Mouse (Mus musculus): ENCODE measurements around the gene Capza3. TPM values are rescaled to one million over a fixed set of nuclear protein-coding genes. Genes with fewer than 3 reads are reported as not detected.

The Capza3 gene
- not detected for total RNA-seq (2021)
- long read RNA-seq, experiment 1 = 0 reads
- long read RNA-seq, experiment 2 = 0 reads

DNA sequence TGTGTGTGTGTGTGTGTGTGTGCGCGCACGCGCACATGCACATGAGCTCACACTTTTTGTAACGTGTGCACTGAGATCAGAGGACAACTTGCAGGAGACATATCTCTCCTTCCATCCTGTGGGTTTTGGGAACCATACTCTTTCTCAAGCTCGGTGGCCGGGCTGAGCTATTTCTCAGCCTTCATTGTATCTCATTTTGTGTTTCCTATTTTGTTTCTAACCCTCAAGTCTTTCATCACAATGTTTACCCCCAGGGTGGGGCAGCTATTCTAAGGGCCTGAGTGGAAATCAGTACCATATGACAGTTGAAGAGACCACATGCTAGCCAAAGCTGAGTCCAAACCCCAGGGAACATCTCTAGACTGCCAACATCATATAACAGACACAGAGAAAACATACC, at the start of gene Capza3:
Gene Capza3 (plus strand): TSS at position 301 of the 400 bp plus-strand sequence.
- no peak for DNase-seq (ENCODE audit: low spot score in 2 of 2)
- intact Hi-C loops (cut with DNase I) = no loop called here

- no peak for DNase-seq (ENCODE audit: low spot score in 2 of 2)
- intact Hi-C loops (cut with DNase I) = no loop called here
These were observed 35.9 kb upstream of the Capza3 start for GRCm38 (mm10) chr6:140005181-140005580.

DNA sequence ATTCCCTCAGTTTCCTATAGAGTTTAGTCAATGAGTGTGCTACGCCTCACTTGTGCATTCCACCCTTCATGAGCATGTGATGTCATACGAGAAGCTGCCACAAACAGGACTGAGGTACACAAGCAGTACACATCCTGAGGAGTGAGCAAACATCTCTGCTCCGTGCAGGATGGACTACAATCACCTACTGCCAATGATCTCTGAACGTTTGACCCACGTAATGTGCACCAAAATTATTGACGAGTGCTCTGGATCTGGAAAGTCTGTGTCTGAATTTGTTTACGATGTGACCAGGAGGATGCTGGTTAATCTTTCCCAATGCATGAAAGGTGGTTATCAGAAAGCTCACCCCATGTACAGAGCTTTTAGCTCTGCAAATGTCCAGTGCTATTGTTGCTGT, 16.6 kb upstream of the Capza3 start:
- intact Hi-C loops (cut with DNase I) = no loop called here
- no peak for DNase-seq (ENCODE audit: low spot score in 2 of 2)

DNA sequence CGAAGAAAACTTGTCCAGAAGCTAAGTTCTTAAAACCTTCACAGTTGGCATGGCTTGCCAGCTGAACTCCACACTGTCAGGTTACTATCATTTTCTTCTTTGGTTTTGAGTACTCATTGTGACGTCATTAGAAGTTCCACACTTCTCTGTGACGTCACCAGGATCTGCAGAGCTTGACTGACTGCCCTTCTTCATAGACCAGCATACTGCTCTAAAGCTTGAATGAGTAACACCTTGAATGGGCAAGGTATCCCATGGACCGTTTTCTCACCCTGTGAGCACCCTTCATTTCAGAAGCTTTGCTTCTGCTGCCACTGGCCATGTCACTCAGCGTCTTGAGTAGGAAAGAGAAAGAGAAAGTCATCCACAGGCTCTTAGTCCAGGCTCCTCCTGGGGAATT, 305 bp downstream of the Capza3 start, which contains the start of gene Plcz1:
Gene Plcz1 (minus strand): TSS at position 101 of the 400 bp plus-strand sequence.
- intact Hi-C loops (cut with DNase I) = no loop called here

GRCm38 (mm10) chr6:140051476-140051875, 10.4 kb downstream of the Capza3 start:
- intact Hi-C loops (cut with DNase I) = no loop called here
- no peak for DNase-seq (ENCODE audit: low spot score in 2 of 2)

More for the DNA sequence above, 305 bp downstream of the Capza3 start, which contains the start of gene Plcz1:
- no peak for DNase-seq (ENCODE audit: low spot score in 2 of 2)

- DNase-seq (ENCODE audit: low spot score in 2 of 2) = peak; percentile 39 to 64
- intact Hi-C loops (cut with DNase I) = no loop called here
These were observed 13.3 kb downstream of the Capza3 start for GRCm38 (mm10) chr6:140054271-140054928.

DNA sequence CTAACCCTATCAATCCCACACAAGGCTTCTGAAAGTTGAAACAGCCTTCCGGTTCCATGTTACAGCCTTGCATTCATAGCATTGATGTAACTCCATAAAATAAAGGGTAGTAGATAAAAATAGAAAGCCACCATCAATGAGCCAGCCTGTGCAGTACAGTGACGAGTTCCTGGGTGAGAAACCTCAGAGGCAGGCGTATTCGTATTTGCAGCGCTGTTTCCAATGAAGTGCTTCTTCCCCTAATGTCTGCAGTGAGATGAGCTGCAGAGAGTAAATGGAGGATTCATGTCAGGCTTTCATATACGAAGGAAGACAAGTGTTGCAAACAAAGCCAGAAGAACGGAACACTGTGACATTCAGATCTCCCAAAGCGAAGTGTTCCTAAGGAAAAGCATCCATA, 28.1 kb downstream of the Capza3 start:
- peak in 1 of 2 experiments; percentile 8 for DNase-seq (ENCODE audit: low spot score in 2 of 2)
- intact Hi-C loops (cut with DNase I) = no loop called here

- intact Hi-C loops (cut with DNase I) = no loop called here
- no peak for DNase-seq (ENCODE audit: low spot score in 2 of 2)
These were observed 39.9 kb downstream of the Capza3 start for GRCm38 (mm10) chr6:140080933-140081332.

DNA sequence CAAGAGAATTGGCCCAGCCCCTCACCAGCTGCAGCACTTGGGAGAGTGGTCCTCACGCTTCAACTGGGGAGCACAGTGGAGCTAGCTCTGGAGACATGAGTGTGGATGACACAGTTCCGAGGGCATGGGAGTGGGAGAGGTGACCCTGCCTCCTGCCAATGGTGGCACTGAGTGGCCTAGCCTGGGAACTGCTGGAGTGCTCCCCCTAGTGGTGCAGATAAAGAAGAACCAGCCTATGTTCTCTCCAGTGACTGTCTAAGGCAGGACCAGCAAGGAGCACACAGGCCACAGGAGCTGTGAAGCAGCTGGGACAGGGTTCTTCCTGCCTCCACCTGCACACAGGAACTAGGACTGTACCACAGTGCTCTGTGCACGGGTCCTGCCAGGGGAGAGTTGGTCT, 40.7 kb downstream of the Capza3 start:
- intact Hi-C loops (cut with DNase I) = no loop called here

GRCm38 (mm10) chr6:140089855-140090254, 48.8 kb downstream of the Capza3 start:
- intact Hi-C loops (cut with DNase I) = no loop called here

More for the DNA sequence above, 40.7 kb downstream of the Capza3 start:
- DNase-seq (ENCODE audit: low spot score in 2 of 2) = no peak

More at GRCm38 (mm10) chr6:140089855-140090254, 48.8 kb downstream of the Capza3 start:
- DNase-seq (ENCODE audit: low spot score in 2 of 2) = no peak

Other genes with a start within 250 kb of the Capza3 start
- 1 to 10 TPM; 1.4 to 1.7 TPM for gene Plcz1, start 205 bp downstream of the Capza3 start, total RNA-seq (2021)